Mouse (Mus musculus) thymus, postnatal 36 days (tissue): ENCODE results near the gene Olfr1051.
"Not testable (repeated sequence)": the region's sequence is repeated elsewhere in the genome, so short reads cannot be mapped to it uniquely, and the experiment has no call there.

Experiments used
- DNase-seq, 2 experiments: peaks; one replicate each; pipeline ENCODE4 v3.0.0; 2022; ENCODE audit warnings: mixed read lengths in 2 of 2

The Olfr1051 gene

DNA sequence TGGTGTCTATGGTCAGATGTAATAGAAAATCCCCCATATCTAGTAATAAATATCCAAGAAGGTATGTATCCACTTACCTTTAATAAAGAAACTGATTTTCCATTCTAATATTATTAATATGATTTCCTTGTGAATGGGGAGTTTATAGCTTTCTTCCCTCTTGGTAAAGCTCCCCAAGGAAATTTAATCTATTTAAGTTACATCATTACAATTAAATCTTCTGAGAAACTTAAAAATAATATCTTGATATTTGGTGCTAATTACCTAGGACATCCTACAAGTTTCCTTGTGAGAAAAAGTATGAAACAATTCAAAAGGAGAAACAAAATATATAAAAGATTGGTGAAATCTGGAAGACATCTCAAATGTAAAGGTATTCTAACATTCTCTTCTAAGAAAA is at the start of gene Olfr1051:
TSS of gene Olfr1051 (minus strand) at position 101 of the 400 bp plus-strand sequence.
- not testable (repeated sequence) for DNase-seq

DNA sequence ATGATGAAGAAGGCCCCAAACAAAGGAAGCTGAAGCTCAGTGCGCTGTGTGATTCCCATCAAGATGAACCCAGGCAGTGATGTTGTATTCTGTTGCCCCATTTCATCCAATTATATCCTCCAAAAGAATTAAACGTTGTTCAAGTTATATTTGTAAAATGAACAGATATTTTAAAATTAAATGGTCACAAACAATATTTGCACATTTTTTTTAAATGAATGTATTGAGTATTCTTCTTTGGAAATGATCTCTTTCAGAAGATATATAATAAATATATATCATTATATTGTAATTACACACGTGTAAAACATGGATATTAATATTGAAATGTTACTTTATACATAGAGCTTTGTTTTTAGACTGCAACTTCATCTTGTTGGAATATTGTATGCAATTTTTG is 36.3 kb upstream of the Olfr1051 start, which contains the start of gene Olfr1053:
TSS of gene Olfr1053 (minus strand) at position 101 of the 400 bp plus-strand sequence.
- DNase-seq: no peak

DNA sequence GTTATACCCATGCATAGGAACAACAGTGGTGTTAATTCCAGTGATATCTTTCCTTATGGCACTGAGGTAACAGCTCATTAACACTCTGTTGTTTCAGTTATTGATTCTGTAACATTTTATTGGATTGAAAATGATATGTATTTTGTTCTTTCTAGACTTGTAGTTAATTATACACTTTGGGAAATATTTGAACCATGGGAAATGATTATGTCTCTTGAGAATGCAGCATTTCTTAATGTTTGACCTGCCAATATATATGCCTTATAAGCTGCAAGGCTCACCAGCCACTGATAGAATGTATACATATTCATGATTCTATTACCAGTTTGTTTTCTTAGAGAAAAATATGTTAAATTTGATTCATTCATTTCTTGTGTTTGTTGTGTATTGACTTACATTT is 13.3 kb upstream of the Olfr1051 start, which contains the start of gene Olfr1052:
TSS of gene Olfr1052 (plus strand) at position 301 of the 400 bp plus-strand sequence.
- DNase-seq: no peak

DNA sequence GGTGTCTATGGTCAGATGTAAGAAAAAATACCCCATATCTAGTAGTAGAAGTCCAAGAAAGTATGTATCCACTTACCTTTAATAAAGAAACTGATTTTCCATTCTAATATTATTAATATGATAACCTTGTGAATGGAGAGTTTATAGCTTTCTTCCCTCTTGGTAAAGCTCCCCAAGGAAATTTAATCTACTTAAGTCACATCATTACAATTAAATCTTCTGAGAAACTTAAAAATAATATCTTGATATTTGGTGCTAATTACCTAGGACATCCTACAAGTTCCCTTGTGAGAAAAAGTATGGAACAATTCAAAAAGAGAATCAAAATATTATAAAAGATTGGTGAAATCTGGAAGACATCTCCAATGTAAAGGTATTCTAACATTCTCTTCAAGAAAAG is 20.7 kb downstream of the Olfr1051 start, which contains the start of gene Olfr1049:
TSS of gene Olfr1049 (minus strand) at position 101 of the 400 bp plus-strand sequence.
- DNase-seq: not testable (repeated sequence)

DNA sequence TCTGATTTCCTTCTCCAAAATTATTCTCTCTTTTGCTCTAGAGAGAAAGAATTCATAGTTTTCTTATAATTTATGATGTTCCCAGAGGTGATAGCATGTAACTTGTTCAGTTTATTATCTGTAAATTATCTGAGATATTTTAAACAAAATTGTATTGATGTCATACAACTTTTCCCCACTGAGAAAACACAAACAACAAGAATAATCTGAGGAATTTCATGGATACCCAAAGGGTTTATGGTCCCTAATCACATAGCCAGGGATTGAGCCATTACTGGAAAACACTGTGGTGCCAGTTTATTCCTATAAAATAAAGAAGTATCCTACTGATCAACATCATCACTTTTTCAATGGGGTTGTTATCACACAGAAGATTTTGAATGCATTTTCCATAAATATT is 38.7 kb downstream of the Olfr1051 start, which contains the start of gene Olfr1048:
TSS of gene Olfr1048 (minus strand) at position 101 of the 400 bp plus-strand sequence.
- no peak for DNase-seq

DNA sequence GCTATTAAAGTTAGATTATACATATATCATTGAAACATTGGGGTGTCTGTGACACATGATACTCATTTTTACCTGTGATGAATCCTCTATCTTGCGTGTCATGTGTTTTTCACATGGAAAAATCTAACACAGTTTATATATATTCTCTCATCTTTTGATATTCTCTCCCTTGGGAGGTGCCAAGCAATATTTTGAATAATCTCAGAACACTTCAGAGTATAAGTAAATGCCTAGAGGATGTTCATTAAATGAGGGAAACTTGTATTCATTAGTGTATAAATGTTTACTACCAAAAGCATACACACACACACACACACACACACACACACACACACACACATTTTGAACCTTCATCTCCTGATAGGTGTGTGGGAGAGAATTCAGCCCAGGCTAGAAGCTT is 47.6 kb downstream of the Olfr1051 start, which contains the start of gene Olfr1047:
TSS of gene Olfr1047 (minus strand) at position 101 of the 400 bp plus-strand sequence.
- no peak for DNase-seq
